25 mouse cellular contexts compared by ENCODE assay signal in the genomic region with DNA sequence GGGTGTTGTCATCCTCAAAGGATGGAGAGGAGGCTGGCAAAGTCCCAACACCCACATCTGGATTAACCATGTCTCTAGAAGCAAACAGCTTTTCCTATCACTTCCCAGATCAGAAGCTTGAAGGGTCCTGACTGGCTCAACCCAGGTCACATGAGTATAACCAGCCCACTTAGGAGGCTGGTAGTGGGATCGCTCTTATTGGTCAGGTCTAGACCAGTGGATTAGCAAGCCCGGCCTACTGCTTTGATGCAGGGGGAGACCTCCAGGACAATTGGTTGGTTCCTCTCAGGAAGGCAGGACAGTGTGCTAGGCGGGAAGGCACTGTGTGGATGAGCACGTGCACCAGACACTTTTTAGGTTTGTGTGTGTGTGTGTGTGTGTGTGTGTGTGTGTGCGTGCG.
"Had no signal": no experiment of that assay in that cellular context is flagged by ENCODE, and none has a peak within 500 bp of the region (broad histone marks: within the 10 kb centered on the region; RNA-seq: fewer than 3 reads in every experiment).

No protein-coding gene starts in this region.

- H3K4me1 ChIP-seq: midbrain, embryonic 10.5 days; midbrain, embryonic 15.5 days; neural tube, embryonic 15.5 days; stomach, embryonic 15.5 days had no signal

- H3K4me3 ChIP-seq: layer of hippocampus, adult 2 months; left cerebral cortex, adult 2 months; limb, embryonic 12.5 days; liver, embryonic 12.5 days; liver, embryonic 15.5 days; lung, embryonic 15.5 days; megakaryocyte, embryonic 14.5 days; midbrain, embryonic 10.5 days; midbrain, embryonic 15.5 days; neural tube, embryonic 12.5 days; neural tube, embryonic 15.5 days; stomach, embryonic 15.5 days had no signal

- H3K9ac ChIP-seq: limb, embryonic 12.5 days; liver, embryonic 12.5 days; liver, embryonic 15.5 days; lung, embryonic 15.5 days; midbrain, embryonic 15.5 days; neural tube, embryonic 12.5 days; neural tube, embryonic 15.5 days; stomach, embryonic 15.5 days had no signal

- H3K9me3 ChIP-seq: lung, embryonic 15.5 days; midbrain, embryonic 15.5 days; neural tube, embryonic 15.5 days; stomach, embryonic 15.5 days had no signal

- H3K36me3 ChIP-seq: limb, embryonic 12.5 days; liver, embryonic 12.5 days; liver, embryonic 15.5 days; lung, embryonic 15.5 days; midbrain, embryonic 10.5 days; midbrain, embryonic 15.5 days; neural tube, embryonic 12.5 days; neural tube, embryonic 15.5 days; stomach, embryonic 15.5 days had no signal

- DNase-seq: kidney, adult 2 months; kidney, postnatal 25 days; layer of hippocampus, adult 9-11 months; layer of hippocampus, postnatal 36 days; liver; lung, adult 18-20 months; lung, postnatal 10 days; lung, postnatal 36 days; right cerebral cortex, adult 18-20 months; right cerebral cortex, postnatal 14 days; right cerebral cortex, postnatal 4 days; thymus, postnatal 4 days had no signal

- H3K4me2 ChIP-seq: limb, embryonic 12.5 days; liver, embryonic 12.5 days; liver, embryonic 15.5 days; lung, embryonic 15.5 days; midbrain, embryonic 15.5 days; neural tube, embryonic 12.5 days; neural tube, embryonic 15.5 days; stomach, embryonic 15.5 days had no signal

- H3K27ac ChIP-seq: kidney, postnatal 0 days; layer of hippocampus, adult 2 months; left cerebral cortex, adult 2 months; limb, embryonic 12.5 days; liver, embryonic 12.5 days; liver, embryonic 15.5 days; lung, embryonic 15.5 days; midbrain, embryonic 10.5 days; midbrain, embryonic 15.5 days; neural tube, embryonic 12.5 days; neural tube, embryonic 15.5 days; stomach, embryonic 15.5 days had no signal

- ATAC-seq: liver, embryonic 12.5 days; midbrain, embryonic 15.5 days had no signal

- H3K27me3 ChIP-seq: limb, embryonic 12.5 days; liver, embryonic 12.5 days; liver, embryonic 15.5 days; lung, embryonic 15.5 days; midbrain, embryonic 15.5 days; neural tube, embryonic 12.5 days; neural tube, embryonic 15.5 days; stomach, embryonic 15.5 days had no signal
